Mouse (Mus musculus) CH12.LX (cell line): ENCODE measurements at regions not wholly inside any gene's neighbourhood (a gene's known extent, or its start where the extent isn't known, plus 50 kb on each side); places are given as distances from the start of the nearest gene placed in this dataset.

Source experiments
- DNase-seq: peaks from one replicate; pipeline ENCODE4 v3.0.0-alpha.2; 2013; ENCODE audit errors: extremely low read depth
- H3K27ac ChIP-seq: 2 replicates; pipeline ENCODE4 v1.5.1; 2012; ENCODE audit warnings: low read depth, mild to moderate bottlenecking, control low read depth, moderate library complexity; ENCODE audit not compliant: insufficient read depth
- H3K27me3 ChIP-seq: replicated peaks from 2 replicates; pipeline ENCODE3; 2012; ENCODE audit warnings: inconsistent platforms
- H3K36me3 ChIP-seq, 2 experiments: replicated peaks in 1 of 2; 2 replicates each; pipeline versions ENCODE3 to v1.6.1; 2012; ENCODE audit warnings: inconsistent platforms in 1 of 2, low read length in 1 of 2, mild to moderate bottlenecking in 1 of 2, mixed read lengths in 1 of 2, moderate library complexity in 1 of 2; ENCODE audit not compliant: control insufficient read depth in 1 of 2, insufficient read depth in 1 of 2
- H3K4me1 ChIP-seq, 2 experiments: 2 replicates each; pipeline ENCODE4 v1.6.1; 2012; ENCODE audit warnings: inconsistent platforms in 1 of 2, moderate library complexity in 1 of 2; ENCODE audit not compliant: insufficient read depth in 2 of 2, control insufficient read depth in 1 of 2
- H3K4me2 ChIP-seq: 2 replicates; pipeline ENCODE4 v1.6.1; 2012; ENCODE audit warnings: low read depth, mild to moderate bottlenecking, control low read depth; ENCODE audit not compliant: poor library complexity, insufficient read depth, severe bottlenecking
- H3K4me3 ChIP-seq, 3 experiments: fragments of 150-350 bp in 1 of 3; sonication (generic) in 1 of 3; replicated peaks in 1 of 3; 2 replicates each; pipeline versions ENCODE3 to v1.5.1; 2011 to 2012; ENCODE audit warnings: low read depth in 2 of 3, low read length in 2 of 3, mild to moderate bottlenecking in 2 of 3, moderate library complexity in 2 of 3, control low read depth in 1 of 3, improper control_type of control experiment in 1 of 3, inconsistent platforms in 1 of 3, mixed read lengths in 1 of 3; ENCODE audit not compliant: poor library complexity in 1 of 3
- H3K79me2 ChIP-seq: replicated peaks from 2 replicates; pipeline ENCODE4 v1.6.1; 2012; ENCODE audit warnings: mild to moderate bottlenecking, moderate library complexity; ENCODE audit not compliant: control insufficient read depth, poor library complexity, insufficient read depth, severe bottlenecking; ENCODE audit errors: extremely low read depth
- H3K9ac ChIP-seq: 2 replicates; pipeline ENCODE4 v1.6.1; 2012; ENCODE audit warnings: low read depth, mild to moderate bottlenecking, control low read depth, moderate library complexity; ENCODE audit not compliant: insufficient read depth
- H3K9me3 ChIP-seq: replicated peaks from 2 replicates; pipeline ENCODE3; 2012; ENCODE audit warnings: low read length, inconsistent platforms, mixed read lengths
- CHD1 ChIP-seq: IDR thresholded peaks from 2 replicates; pipeline ENCODE4 v1.6.1; 2012; ENCODE audit warnings: low read depth, low read length, improper control_type of control experiment, inconsistent platforms
- CHD2 ChIP-seq: IDR thresholded peaks from 2 replicates; pipeline ENCODE4 v1.6.1; 2011; ENCODE audit warnings: low read length, improper control_type of control experiment
- CTCF ChIP-seq, 2 experiments: IDR thresholded peaks in 1 of 2; conservative IDR thresholded peaks in 1 of 2; 2 replicates each; pipeline ENCODE4 v1.5.1; 2011 to 2012; ENCODE audit warnings: low read depth in 2 of 2, low read length in 2 of 2, improper control_type of control experiment in 1 of 2, inconsistent platforms in 1 of 2, mild to moderate bottlenecking in 1 of 2, moderate library complexity in 1 of 2
- E2F4 ChIP-seq: IDR thresholded peaks from 2 replicates; pipeline ENCODE4 v1.6.1; 2011; ENCODE audit warnings: low read depth, low read length, improper control_type of control experiment; ENCODE audit not compliant: insufficient replicate concordance
- ELF1 ChIP-seq: IDR thresholded peaks from 2 replicates; pipeline ENCODE4 v1.6.1; 2014; ENCODE audit warnings: low read depth, mild to moderate bottlenecking, inconsistent platforms, low read length, improper control_type of control experiment
- ETS1 ChIP-seq: conservative IDR thresholded peaks from 2 replicates; pipeline ENCODE4 v1.6.1; 2012; ENCODE audit warnings: low read depth, mild to moderate bottlenecking, inconsistent platforms, low read length, improper control_type of control experiment, moderate library complexity
- HCFC1 ChIP-seq: IDR thresholded peaks from 2 replicates; pipeline ENCODE4 v1.6.1; 2012; ENCODE audit warnings: low read depth, mild to moderate bottlenecking, inconsistent platforms, low read length, improper control_type of control experiment
- JUN ChIP-seq: IDR thresholded peaks from 2 replicates; pipeline ENCODE4 v1.6.1; 2011; ENCODE audit warnings: low read depth, mild to moderate bottlenecking, low read length, improper control_type of control experiment, moderate library complexity; ENCODE audit not compliant: insufficient read depth
- KAT2A ChIP-seq: IDR thresholded peaks from 2 replicates; pipeline ENCODE4 v1.6.1; 2012; ENCODE audit warnings: low read length, improper control_type of control experiment, inconsistent platforms; ENCODE audit not compliant: insufficient replicate concordance
- MAFK ChIP-seq: IDR thresholded peaks from 2 replicates; pipeline ENCODE4 v1.6.1; 2011; ENCODE audit warnings: low read length, improper control_type of control experiment; ENCODE audit not compliant: insufficient replicate concordance
- MAX ChIP-seq: IDR thresholded peaks from 2 replicates; pipeline ENCODE4 v1.6.1; 2011; ENCODE audit warnings: low read length, improper control_type of control experiment
- MEF2A ChIP-seq: IDR thresholded peaks from 2 replicates; pipeline ENCODE4 v1.6.1; 2014; ENCODE audit warnings: low read depth, mild to moderate bottlenecking, inconsistent platforms, low read length, improper control_type of control experiment, borderline replicate concordance
- MXI1 ChIP-seq: IDR thresholded peaks from 2 replicates; pipeline ENCODE4 v1.6.1; 2011; ENCODE audit warnings: mild to moderate bottlenecking, low read depth, low read length, improper control_type of control experiment
- NELFE ChIP-seq: IDR thresholded peaks from 2 replicates; pipeline ENCODE4 v1.6.1; 2011; ENCODE audit warnings: low read depth, low read length, improper control_type of control experiment
- NRF1 ChIP-seq: IDR thresholded peaks from 2 replicates; pipeline ENCODE4 v1.6.1; 2014; ENCODE audit warnings: low read depth, mild to moderate bottlenecking, inconsistent platforms, low read length, improper control_type of control experiment, moderate library complexity
- POLR2A ChIP-seq: IDR thresholded peaks from 2 replicates; pipeline ENCODE4 v1.6.1; 2011; ENCODE audit warnings: low read depth, mild to moderate bottlenecking, improper control_type of control experiment, low read length
- POLR2AphosphoS2 ChIP-seq: IDR thresholded peaks from 2 replicates; pipeline ENCODE4 v1.6.1; 2011; ENCODE audit warnings: low read depth, low read length, improper control_type of control experiment
- RAD21 ChIP-seq: IDR thresholded peaks from 2 replicates; pipeline ENCODE4 v1.6.1; 2011; ENCODE audit warnings: low read depth, mild to moderate bottlenecking, low read length, improper control_type of control experiment, moderate library complexity
- RCOR1 ChIP-seq: conservative IDR thresholded peaks from 2 replicates; pipeline ENCODE4 v1.6.1; 2012; ENCODE audit warnings: low read depth, mild to moderate bottlenecking, inconsistent platforms, low read length, improper control_type of control experiment
- SIN3A ChIP-seq: IDR thresholded peaks from 2 replicates; pipeline ENCODE4 v1.6.1; 2012; ENCODE audit warnings: low read length, improper control_type of control experiment, inconsistent platforms
- SMC3 ChIP-seq: IDR thresholded peaks from 2 replicates; pipeline ENCODE4 v1.6.1; 2011; ENCODE audit warnings: low read depth, low read length, improper control_type of control experiment
- TBP ChIP-seq: conservative IDR thresholded peaks from 2 replicates; pipeline ENCODE4 v1.6.1; 2011; ENCODE audit warnings: low read depth, low read length, improper control_type of control experiment
- USF1 ChIP-seq: IDR thresholded peaks from 2 replicates; pipeline ENCODE4 v1.6.1; 2014; ENCODE audit warnings: low read depth, mild to moderate bottlenecking, inconsistent platforms, low read length, improper control_type of control experiment
- ZMIZ1 ChIP-seq: IDR thresholded peaks from 2 replicates; pipeline ENCODE4 v1.6.1; 2012; ENCODE audit warnings: low read depth, mild to moderate bottlenecking, inconsistent platforms, low read length, improper control_type of control experiment
- ZNF384 ChIP-seq: IDR thresholded peaks from 2 replicates; pipeline ENCODE4 v1.6.1; 2012; ENCODE audit warnings: low read depth, low read length, improper control_type of control experiment, inconsistent platforms
- dilution Hi-C: fragments of 300-500 bp; cut with MboI; formaldehyde crosslinking; loops from 2 replicates; pipeline ENCODE4 v1.14.3; 2020; ENCODE audit warnings: low sequenced_read_pairs; ENCODE audit not compliant: extremely low pct_unique_long_range_greater_than_20kb, extremely low pct_ligation_motif_present
- in situ Hi-C: fragments of 300-500 bp; cut with MboI; formaldehyde crosslinking; loops from 3 replicates; pipeline ENCODE4 v1.14.3; 2019; ENCODE audit warnings: low sequenced_read_pairs, low pct_ligation_motif_present, low pct_unique_long_range_greater_than_20kb, mixed read lengths

DNA sequence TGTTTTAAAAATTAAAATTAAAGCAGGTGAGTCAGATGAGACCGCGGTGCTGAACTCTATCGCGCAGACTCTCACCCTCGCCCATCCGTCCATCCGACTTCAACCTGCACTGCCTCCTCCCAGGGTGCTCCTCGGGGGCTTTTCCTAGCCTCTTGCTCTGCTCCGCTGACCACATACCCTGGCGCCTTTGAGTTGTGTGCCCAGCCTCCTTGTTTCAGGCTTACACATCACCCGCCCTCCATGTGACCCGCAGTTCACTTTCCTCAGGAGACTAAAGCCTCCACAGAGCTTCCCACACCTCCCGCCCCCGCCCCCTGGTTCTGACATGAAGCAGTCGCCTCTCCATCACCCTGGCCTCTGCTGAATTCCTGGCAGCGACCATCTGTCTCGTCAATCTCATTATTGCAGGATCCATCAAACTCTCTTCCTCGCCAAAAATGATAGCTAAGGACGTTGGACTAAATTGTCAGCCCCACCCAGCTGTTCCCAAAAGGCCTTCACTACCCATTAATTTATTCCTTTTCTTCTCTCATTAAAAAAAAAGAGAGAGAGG, 482.9 kb downstream of the Zfp536 start:
- in situ Hi-C loops (no loop called here), dilution Hi-C loops (no loop called here)
- no peak for TF ChIP-seq MAFK
- no peak for TF ChIP-seq ZNF384
- no peak for TF ChIP-seq ETS1
- TF ChIP-seq POLR2A = no peak
- no peak for TF ChIP-seq JUN
- no peak for TF ChIP-seq RAD21
- TF ChIP-seq CTCF (conservative IDR thresholded peaks at IDR 0.05 in 1 of 2, IDR thresholded peaks at IDR 0.05 in 1 of 2; ENCODE audit: low read depth in 2 of 2, low read length in 2 of 2) = no peak
- no peak for TF ChIP-seq TBP
- TF ChIP-seq POLR2AphosphoS2 = no peak
- no peak for TF ChIP-seq E2F4
- no peak for TF ChIP-seq RCOR1
- no peak for TF ChIP-seq SIN3A
- TF ChIP-seq, all 38 proteins: peak for 0
- Histone ChIP-seq H3K4me2 (no peak overlapping the region), H3K4me1 (no peaks in the 10 kb centered on the region), H3K36me3 (no peaks in the 10 kb centered on the region), H3K4me3 (no peak overlapping the region), H3K9me3 (peaks cover 84% of the 10 kb centered on the region), H3K27ac (no peak overlapping the region), H3K79me2 (no peaks in the 10 kb centered on the region), H3K9ac (no peak overlapping the region), H3K27me3 (no peaks in the 10 kb centered on the region)
- DNase-seq = no peak

DNA sequence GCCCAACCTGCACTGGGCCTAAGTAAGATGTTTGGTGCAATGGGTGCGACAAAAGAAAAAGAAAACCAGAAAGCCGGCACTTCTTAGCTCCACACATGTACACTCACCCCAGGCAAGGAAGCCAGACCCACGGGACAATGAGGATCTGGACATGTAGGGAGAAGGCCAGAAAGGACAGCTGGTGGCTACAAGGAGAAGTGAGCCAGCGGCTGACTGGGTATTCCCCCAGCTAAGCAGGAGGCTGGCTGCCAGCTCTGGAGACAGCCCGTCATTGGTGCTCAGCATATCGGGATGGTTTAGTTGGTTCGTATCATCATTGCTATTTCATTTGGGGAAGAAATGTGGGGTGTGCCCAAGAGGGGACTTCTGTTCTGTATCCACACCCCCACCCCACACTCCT, 481.7 kb downstream of the Zfp536 start:
- no peaks in the 10 kb centered on the region for H3K27me3 ChIP-seq
- H3K36me3 ChIP-seq = no peaks in the 10 kb centered on the region
- no peaks in the 10 kb centered on the region for H3K79me2 ChIP-seq
- no peak overlapping the region for H3K4me2 ChIP-seq
- H3K9ac ChIP-seq = no peak overlapping the region
- DNase-seq = no peak
- H3K27ac ChIP-seq = no peak overlapping the region
- H3K4me1 ChIP-seq = no peaks in the 10 kb centered on the region
- dilution Hi-C loops (no loop called here), in situ Hi-C loops (no loop called here)
- peaks cover 87% of the 10 kb centered on the region for H3K9me3 ChIP-seq
- TF ChIP-seq KAT2A (no peak), USF1 (no peak), SMC3 (no peak), ZMIZ1 (no peak), HCFC1 (no peak), ZNF384 (no peak), MAX (no peak), RAD21 (no peak), MEF2A (no peak), TBP (no peak), JUN (no peak), MXI1 (no peak), ELF1 (no peak), MAFK (no peak), NRF1 (no peak), NELFE (no peak), CHD2 (no peak), CHD1 (no peak)
- H3K4me3 ChIP-seq = no peak overlapping the region
